Mouse (Mus musculus) macrophage (primary cell): ENCODE data around the gene Zc3h7a. TPM values are rescaled to one million over a fixed set of nuclear protein-coding genes. Genes with fewer than 3 reads are reported as not detected.

Experiments
- H3K27ac ChIP-seq: fragments of 350-480 bp; formaldehyde crosslinking; 2 replicates; pipeline ENCODE4 v1.9.0; 2021
- H3K36me3 ChIP-seq: fragments of 350-480 bp; formaldehyde crosslinking; 2 replicates; pipeline ENCODE4 v1.9.0; 2021; ENCODE audit errors: inconsistent target
- H3K4me3 ChIP-seq: fragments of 350-480 bp; formaldehyde crosslinking; 2 replicates; pipeline ENCODE4 v1.9.0; 2021; ENCODE audit errors: inconsistent target
- H3K79me2 ChIP-seq: fragments of 350-480 bp; formaldehyde crosslinking; 2 replicates; pipeline ENCODE4 v1.9.0; 2021; ENCODE audit errors: inconsistent target
- WGBS: methylation state at CpG from one replicate; pipeline ENCODE4 v1.1.7; 2026; ENCODE audit warnings: inconsistent platforms; ENCODE audit not compliant: missing documents; 5-methylcytosine and 5-hydroxymethylcytosine counted together
- polyA plus RNA-seq: library from polyadenylated mRNA; stranded (reverse); fragments of 250-400 nt; gene quantifications from 3 replicates; pipeline ENCODE4 v1.2.4, GENCODE M21; 2018; ENCODE audit warnings: inconsistent platforms
- total RNA-seq, 78 experiments: library from RNA; depleted of rRNA; stranded (reverse); fragments of 250-400 nt; gene quantifications; 1 replicate in 9 of 78; 2 replicates in 24 of 78; 3 replicates in 43 of 78; 4 replicates in 2 of 78; pipeline ENCODE4 v1.2.4; 2018; ENCODE audit warnings: inconsistent platforms in 56 of 78

The Zc3h7a gene
- total RNA-seq (2018; cell fraction: chromatin; rRNA removed): 1,000 to 10,000 TPM; 1,100 to 4,230 (median 1,584) TPM
- total RNA-seq (2018; cell fraction: cytosol; rRNA removed): 100 to 1,000 TPM in 4 of 26 experiments, 10 to 100 TPM in 22; 36.4 to 125 (median 54.0) TPM
- 1,000 to 10,000 TPM in 19 of 26 experiments, 100 to 1,000 TPM in 7; 737 to 4,041 (median 1,180) TPM for total RNA-seq (2018; cell fraction: nucleus; rRNA removed)
- polyA plus RNA-seq: 64.3 to 121 TPM (median 115 TPM) in 3 replicates

- Histone ChIP-seq H3K4me3 (peak within 1 kb of the TSS; percentile 83), H3K27ac (peak within 1 kb of the TSS; percentile 71), H3K36me3 (no peaks in the 10 kb centered on the region), H3K79me2 (peaks cover 45% of the 10 kb centered on the region)
- WGBS: under 1% methylated on average over 56 of the region's 57 CpGs
Measured at GRCm38 (mm10) chr16:11176208-11176883, at the start of gene Zc3h7a. TSS of gene Zc3h7a (minus strand) at chr16:11176393.

- Histone ChIP-seq H3K27ac (no peak overlapping the region), H3K4me3 (no peak overlapping the region), H3K36me3 (peaks cover 37% of the 10 kb centered on the region), H3K79me2 (no peaks in the 10 kb centered on the region)
- 92% methylated on average over 3 of the region's 3 CpGs for WGBS
Measured at GRCm38 (mm10) chr16:11217801-11218200, 41.6 kb upstream of the Zc3h7a start.

- H3K27ac ChIP-seq: peak overlapping the region; percentile 44
- WGBS: 2% methylated on average over 24 of the region's 24 CpGs
Measured at GRCm38 (mm10) chr16:11203600-11204390, 27.6 kb upstream of the Zc3h7a start.

GRCm38 (mm10) chr16:11202571-11203554 is 26.7 kb upstream of the Zc3h7a start, which contains the start of gene Rsl1d1:
TSS of gene Rsl1d1 (minus strand) at chr16:11203331.
- peaks cover 55% of the 10 kb centered on the region for H3K79me2 ChIP-seq
- H3K27ac ChIP-seq: peak within 1 kb of the TSS; percentile 44
- WGBS: under 1% methylated on average over 59 of the region's 68 CpGs
- peak within 1 kb of the TSS; percentile 89 for H3K4me3 ChIP-seq
- peaks cover 31% of the 10 kb centered on the region for H3K36me3 ChIP-seq

More at GRCm38 (mm10) chr16:11203600-11204390, 27.6 kb upstream of the Zc3h7a start:
- Histone ChIP-seq H3K79me2 (peaks cover 55% of the 10 kb centered on the region), H3K4me3 (peak overlapping the region; percentile 89), H3K36me3 (peaks cover 22% of the 10 kb centered on the region)

- WGBS: 78% methylated on average over 6 of the region's 6 CpGs
- Histone ChIP-seq H3K36me3 (peaks cover 40% of the 10 kb centered on the region), H3K4me3 (peak overlapping the region; percentile 89), H3K27ac (0 out of 2 replicates have a peak overlapping the region, but pooled peaks have one; percentile 44), H3K79me2 (peaks cover 55% of the 10 kb centered on the region)
Measured at GRCm38 (mm10) chr16:11201740-11202394, 25.7 kb upstream of the Zc3h7a start.

GRCm38 (mm10) chr16:11200247-11200646 is 24.1 kb upstream of the Zc3h7a start:
- Histone ChIP-seq H3K27ac (no peak overlapping the region), H3K79me2 (peaks cover 55% of the 10 kb centered on the region), H3K36me3 (peaks cover 56% of the 10 kb centered on the region), H3K4me3 (no peak overlapping the region)
- WGBS: 93% methylated on average over 3 of the region's 3 CpGs

- Histone ChIP-seq H3K4me3 (no peak overlapping the region), H3K36me3 (peaks cover 73% of the 10 kb centered on the region), H3K79me2 (peaks cover 40% of the 10 kb centered on the region), H3K27ac (no peak overlapping the region)
- 85% methylated on average over 2 of the region's 2 CpGs for WGBS
Measured at GRCm38 (mm10) chr16:11198467-11198866, 22.3 kb upstream of the Zc3h7a start.

GRCm38 (mm10) chr16:11197052-11197451 is 20.9 kb upstream of the Zc3h7a start:
- Histone ChIP-seq H3K27ac (no peak overlapping the region), H3K4me3 (no peak overlapping the region), H3K36me3 (peaks cover 87% of the 10 kb centered on the region), H3K79me2 (peaks cover 30% of the 10 kb centered on the region)
- WGBS: 97% methylated on average over 4 of the region's 4 CpGs

- Histone ChIP-seq H3K79me2 (no peaks in the 10 kb centered on the region), H3K36me3 (peaks cover 61% of the 10 kb centered on the region), H3K27ac (no peak overlapping the region), H3K4me3 (no peak overlapping the region)
- 100% methylated on average over 2 of the region's 2 CpGs for WGBS
Measured at GRCm38 (mm10) chr16:11193231-11193630, 17.0 kb upstream of the Zc3h7a start.

- H3K27ac ChIP-seq: no peak overlapping the region
- no peak overlapping the region for H3K4me3 ChIP-seq
- WGBS: 90% methylated on average over 7 of the region's 7 CpGs
- H3K36me3 ChIP-seq: peaks cover 31% of the 10 kb centered on the region
- H3K79me2 ChIP-seq: no peaks in the 10 kb centered on the region
Measured at GRCm38 (mm10) chr16:11190150-11190549, 14.0 kb upstream of the Zc3h7a start.

GRCm38 (mm10) chr16:11177404-11177803 is 1.2 kb upstream of the Zc3h7a start:
- Histone ChIP-seq H3K4me3 (no peak overlapping the region; the same call in 1 of the 2 replicates), H3K36me3 (no peaks in the 10 kb centered on the region), H3K27ac (peak overlapping the region; percentile 57), H3K79me2 (peaks cover 35% of the 10 kb centered on the region)
- 57% methylated on average over 2 of the region's 2 CpGs for WGBS

GRCm38 (mm10) chr16:11176884-11177244 is 671 bp upstream of the Zc3h7a start:
- peak overlapping the region; percentile 57 for H3K27ac ChIP-seq
- peak overlapping the region; percentile 55 for H3K4me3 ChIP-seq
- H3K79me2 ChIP-seq: peaks cover 40% of the 10 kb centered on the region
- WGBS: 6% methylated on average over 4 of the region's 4 CpGs
- no peaks in the 10 kb centered on the region for H3K36me3 ChIP-seq

GRCm38 (mm10) chr16:11175489-11176207 is 545 bp downstream of the Zc3h7a start:
- Histone ChIP-seq H3K79me2 (peaks cover 52% of the 10 kb centered on the region), H3K36me3 (no peaks in the 10 kb centered on the region), H3K27ac (peak overlapping the region; percentile 71), H3K4me3 (peak overlapping the region; percentile 83)
- 1% methylated on average over 60 of the region's 72 CpGs for WGBS
